Mouse (Mus musculus): ENCODE data around the gene Aacs. TPM values are rescaled to one million over a fixed set of nuclear protein-coding genes. Genes with fewer than 3 reads are reported as not detected.

Gene Aacs
- polyA plus RNA-seq, 1 experiment: 53.3 TPM

DNA sequence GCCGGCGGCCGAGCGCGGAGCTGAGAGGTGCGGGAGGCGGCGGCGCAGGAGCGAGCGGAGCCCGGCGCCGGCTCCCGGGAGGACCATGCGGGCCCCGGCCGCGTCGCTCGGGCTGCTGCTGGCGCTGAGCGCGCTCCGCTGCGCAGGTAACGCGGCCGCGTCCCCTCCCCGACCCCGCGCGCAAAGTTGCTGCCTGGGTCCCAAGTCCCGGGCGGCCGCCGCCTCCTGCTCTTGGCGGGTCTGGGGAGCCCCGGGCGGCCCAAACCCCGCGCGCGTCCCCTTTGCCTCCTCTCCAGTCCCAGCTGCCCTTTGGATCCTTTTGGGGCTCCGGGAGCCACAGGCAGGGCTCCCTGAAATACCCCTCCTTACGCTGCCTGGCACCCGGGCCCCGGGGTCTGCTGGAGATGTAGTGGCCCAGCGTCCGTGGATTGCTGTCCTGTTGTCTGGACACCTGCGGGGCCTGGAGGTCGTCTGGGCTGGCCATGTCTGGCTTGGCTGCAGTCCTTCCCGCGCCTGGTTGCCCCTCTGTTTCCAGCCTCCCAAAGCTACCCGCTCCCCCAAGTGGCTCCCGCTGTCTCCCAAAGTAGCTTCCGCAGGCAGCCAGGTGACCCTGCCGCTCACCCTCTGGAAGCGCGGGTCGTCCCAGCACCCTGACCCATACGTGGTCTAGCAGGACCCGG is 57.1 kb downstream of the Aacs start:
- Histone ChIP-seq H3ac (ENCODE audit: control insufficient read depth, insufficient read length, low read depth) (peak overlapping the region; percentile 31), H3K79me2 (ENCODE audit: control insufficient read depth, insufficient read depth) (no peaks in the 10 kb centered on the region), H3K27me3 (ENCODE audit: control insufficient read depth, insufficient read depth, insufficient read length) (peaks cover 55% of the 10 kb centered on the region), H3K79me3 (ENCODE audit: low read depth) (no peaks in the 10 kb centered on the region), H3K36me3 (ENCODE audit: control insufficient read depth, insufficient read depth) (no peaks in the 10 kb centered on the region), H3K4me3 (ENCODE audit: insufficient read depth, poor library complexity, severe bottlenecking) (peak overlapping the region; percentile 18)
- no peak for TF ChIP-seq MYOD1 (IDR thresholded peaks at IDR 0.05; ENCODE audit: control insufficient read depth, insufficient read length, low read depth)

GRCm38 (mm10) chr5:125533225-125533900 is 57.7 kb downstream of the Aacs start:
- Histone ChIP-seq H3ac (ENCODE audit: control insufficient read depth, insufficient read length, low read depth) (no peak overlapping the region), H3K36me3 (ENCODE audit: control insufficient read depth, insufficient read depth) (no peaks in the 10 kb centered on the region), H3K79me2 (ENCODE audit: control insufficient read depth, insufficient read depth) (no peaks in the 10 kb centered on the region), H3K27me3 (ENCODE audit: control insufficient read depth, insufficient read depth, insufficient read length) (peaks cover 58% of the 10 kb centered on the region), H3K79me3 (ENCODE audit: low read depth) (no peaks in the 10 kb centered on the region), H3K4me3 (ENCODE audit: insufficient read depth, poor library complexity, severe bottlenecking) (no peak overlapping the region)
- TF ChIP-seq USF1 (IDR thresholded peaks at IDR 0.05; ENCODE audit: low read depth) (no peak), MYOD1 (IDR thresholded peaks at IDR 0.05; ENCODE audit: control insufficient read depth, insufficient read length, low read depth) (no peak), CTCF (IDR thresholded peaks at IDR 0.05; ENCODE audit: control insufficient read depth, insufficient read depth, insufficient read length) (no peak), FOSL1 (IDR thresholded peaks at IDR 0.05; ENCODE audit: insufficient read depth, low read length, poor library complexity, severe bottlenecking) (no peak), MYOG (IDR thresholded peaks at IDR 0.05; ENCODE audit: control insufficient read depth, extremely low read depth, insufficient read length) (no peak), CEBPB (IDR thresholded peaks at IDR 0.05; ENCODE audit: low read depth) (no peak), MAX (IDR thresholded peaks at IDR 0.05) (no peak)

DNA sequence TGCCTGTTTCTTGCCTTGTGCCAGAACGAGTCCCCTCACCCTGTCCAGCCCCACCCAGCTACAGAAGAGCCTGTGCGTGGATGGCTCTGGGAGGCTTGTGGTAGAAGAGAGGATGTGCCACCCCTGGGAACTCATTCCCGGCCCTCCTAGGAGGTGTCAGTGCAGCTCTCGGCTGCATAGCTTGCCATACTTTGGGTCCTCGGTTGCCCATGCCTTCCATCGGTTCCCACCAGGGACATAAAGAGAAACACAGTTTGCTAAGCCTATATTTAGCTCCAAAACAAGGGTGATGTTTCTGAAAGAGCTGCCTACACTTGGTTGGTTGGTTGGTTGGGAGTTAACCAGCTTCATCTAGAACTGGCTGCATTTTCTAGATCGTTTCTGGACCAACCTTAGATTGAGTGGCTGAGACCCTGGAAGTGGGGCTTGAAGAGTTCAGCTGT is 58.6 kb downstream of the Aacs start:
- Histone ChIP-seq H3ac (ENCODE audit: control insufficient read depth, insufficient read length, low read depth) (no peak overlapping the region), H3K79me2 (ENCODE audit: control insufficient read depth, insufficient read depth) (no peaks in the 10 kb centered on the region), H3K27me3 (ENCODE audit: control insufficient read depth, insufficient read depth, insufficient read length) (peaks cover 58% of the 10 kb centered on the region), H3K36me3 (ENCODE audit: control insufficient read depth, insufficient read depth) (no peaks in the 10 kb centered on the region), H3K4me3 (ENCODE audit: insufficient read depth, poor library complexity, severe bottlenecking) (no peak overlapping the region), H3K79me3 (ENCODE audit: low read depth) (no peaks in the 10 kb centered on the region)
- no peak for TF ChIP-seq MYOG (IDR thresholded peaks at IDR 0.05; ENCODE audit: control insufficient read depth, extremely low read depth, insufficient read length)
- no peak for TF ChIP-seq CEBPB (IDR thresholded peaks at IDR 0.05; ENCODE audit: low read depth)
- TF ChIP-seq CTCF (IDR thresholded peaks at IDR 0.05; ENCODE audit: control insufficient read depth, insufficient read depth, insufficient read length): no peak
- no peak for TF ChIP-seq USF1 (IDR thresholded peaks at IDR 0.05; ENCODE audit: low read depth)
- no peak for TF ChIP-seq MAX (IDR thresholded peaks at IDR 0.05)
- TF ChIP-seq FOSL1 (IDR thresholded peaks at IDR 0.05; ENCODE audit: insufficient read depth, low read length, poor library complexity, severe bottlenecking): no peak
- no peak for TF ChIP-seq MYOD1 (IDR thresholded peaks at IDR 0.05; ENCODE audit: control insufficient read depth, insufficient read length, low read depth)

GRCm38 (mm10) chr5:125534611-125535324 is 59.2 kb downstream of the Aacs start:
- TF ChIP-seq CEBPB (IDR thresholded peaks at IDR 0.05; ENCODE audit: low read depth) (no peak), FOSL1 (IDR thresholded peaks at IDR 0.05; ENCODE audit: insufficient read depth, low read length, poor library complexity, severe bottlenecking) (no peak), MYOG (IDR thresholded peaks at IDR 0.05; ENCODE audit: control insufficient read depth, extremely low read depth, insufficient read length) (no peak), CTCF (IDR thresholded peaks at IDR 0.05; ENCODE audit: control insufficient read depth, insufficient read depth, insufficient read length) (no peak), USF1 (IDR thresholded peaks at IDR 0.05; ENCODE audit: low read depth) (no peak), MAX (IDR thresholded peaks at IDR 0.05) (no peak), MYOD1 (IDR thresholded peaks at IDR 0.05; ENCODE audit: control insufficient read depth, insufficient read length, low read depth) (no peak)
- Histone ChIP-seq H3ac (ENCODE audit: control insufficient read depth, insufficient read length, low read depth) (no peak overlapping the region), H3K79me3 (ENCODE audit: low read depth) (no peaks in the 10 kb centered on the region), H3K4me3 (ENCODE audit: insufficient read depth, poor library complexity, severe bottlenecking) (no peak overlapping the region), H3K36me3 (ENCODE audit: control insufficient read depth, insufficient read depth) (no peaks in the 10 kb centered on the region), H3K27me3 (ENCODE audit: control insufficient read depth, insufficient read depth, insufficient read length) (peaks cover 58% of the 10 kb centered on the region), H3K79me2 (ENCODE audit: control insufficient read depth, insufficient read depth) (no peaks in the 10 kb centered on the region)

- Histone ChIP-seq H3K79me2 (ENCODE audit: control insufficient read depth, insufficient read depth) (no peaks in the 10 kb centered on the region), H3K79me3 (ENCODE audit: low read depth) (no peaks in the 10 kb centered on the region), H3K27me3 (ENCODE audit: control insufficient read depth, insufficient read depth, insufficient read length) (peaks cover 3% of the 10 kb centered on the region), H3K36me3 (ENCODE audit: control insufficient read depth, insufficient read depth) (no peaks in the 10 kb centered on the region), H3ac (ENCODE audit: control insufficient read depth, insufficient read length, low read depth) (no peak overlapping the region), H3K4me3 (ENCODE audit: insufficient read depth, poor library complexity, severe bottlenecking) (no peak overlapping the region)
- TF ChIP-seq FOSL1 (IDR thresholded peaks at IDR 0.05; ENCODE audit: insufficient read depth, low read length, poor library complexity, severe bottlenecking) (no peak), MYOG (IDR thresholded peaks at IDR 0.05; ENCODE audit: control insufficient read depth, extremely low read depth, insufficient read length) (no peak), MAX (IDR thresholded peaks at IDR 0.05) (no peak), CEBPB (IDR thresholded peaks at IDR 0.05; ENCODE audit: low read depth) (no peak), CTCF (IDR thresholded peaks at IDR 0.05; ENCODE audit: control insufficient read depth, insufficient read depth, insufficient read length) (no peak), MYOD1 (IDR thresholded peaks at IDR 0.05; ENCODE audit: control insufficient read depth, insufficient read length, low read depth) (no peak), USF1 (IDR thresholded peaks at IDR 0.05; ENCODE audit: low read depth) (no peak)
Measured at GRCm38 (mm10) chr5:125545090-125545489, 69.5 kb downstream of the Aacs start.
